Mouse (Mus musculus) mammary gland, adult 2 months (tissue): ENCODE measurements around the gene Fgfr4. TPM values are rescaled to one million over a fixed set of nuclear protein-coding genes. Genes with fewer than 3 reads are reported as not detected.

ENCODE experiments used
- polyA plus RNA-seq: library from polyadenylated mRNA; depleted of rRNA; stranded (reverse); fragments of >200 nt; gene quantifications from 2 replicates; pipeline ENCODE4 v1.2.3, GENCODE M21; 2012; ENCODE audit warnings: low replicate concordance; rRNA removed

The Fgfr4 gene
- 0.84 and 2.9 TPM in 2 replicates for polyA plus RNA-seq

GRCm38 (mm10) chr13:55152621-55153415, at the start of gene Fgfr4:
Fgfr4 (plus strand) TSS chr13:55152640.

GRCm38 (mm10) chr13:55105045-55105952, 47.1 kb upstream of the Fgfr4 start, which contains the start of gene Zfp346:
Zfp346 (plus strand) TSS chr13:55105311.

GRCm38 (mm10) chr13:55133448-55133847, 19.0 kb upstream of the Fgfr4 start, which contains the start of gene Gm17617:
Gm17617 (minus strand) TSS chr13:55133548.

GRCm38 (mm10) chr13:55209649-55210192, 57.3 kb downstream of the Fgfr4 start, which contains the start of gene Nsd1:
Nsd1 (plus strand) TSS chr13:55209782.

Other genes with a start within 250 kb of the Fgfr4 start
- 21.5 and 50.7 TPM in 2 replicates for gene Unc5a, start 203.2 kb upstream of the Fgfr4 start, polyA plus RNA-seq
- 5.9 and 6.2 TPM in 2 replicates for gene Hk3, start 131.3 kb upstream of the Fgfr4 start, polyA plus RNA-seq
- 2.8 and 7.7 TPM in 2 replicates for gene Uimc1, start 52.3 kb upstream of the Fgfr4 start, polyA plus RNA-seq
- 12.7 and 16.3 TPM in 2 replicates for gene Zfp346, start 47.3 kb upstream of the Fgfr4 start, polyA plus RNA-seq
- not detected in 2 replicates for gene Gm17617, start 19.1 kb upstream of the Fgfr4 start, polyA plus RNA-seq
- gene Nsd1, start 57.1 kb downstream of the Fgfr4 start, polyA plus RNA-seq = 19.0 and 27.2 TPM in 2 replicates
- gene Prelid1, start 167.9 kb downstream of the Fgfr4 start, polyA plus RNA-seq = 248 and 369 TPM in 2 replicates
- gene Rab24, start 169.3 kb downstream of the Fgfr4 start, polyA plus RNA-seq = 65.1 and 67.8 TPM in 2 replicates
- 2.5 and 5.3 TPM in 2 replicates for gene Mxd3, start 177.2 kb downstream of the Fgfr4 start, polyA plus RNA-seq
- gene Lman2, start 210.1 kb downstream of the Fgfr4 start, polyA plus RNA-seq = 114 and 147 TPM in 2 replicates
- gene Rgs14, start 217.1 kb downstream of the Fgfr4 start, polyA plus RNA-seq = 17.6 and 42.7 TPM in 2 replicates
- 0.47 and 0.53 TPM in 2 replicates for gene Slc34a1, start 245.5 kb downstream of the Fgfr4 start, polyA plus RNA-seq